Mouse (Mus musculus): ENCODE data around the gene Mettl26. TPM values are rescaled to one million over a fixed set of nuclear protein-coding genes. Genes with fewer than 3 reads are reported as not detected.

Gene Mettl26
- polyA plus RNA-seq, 1 experiment from 2014 or later, result 73.9 TPM

DNA sequence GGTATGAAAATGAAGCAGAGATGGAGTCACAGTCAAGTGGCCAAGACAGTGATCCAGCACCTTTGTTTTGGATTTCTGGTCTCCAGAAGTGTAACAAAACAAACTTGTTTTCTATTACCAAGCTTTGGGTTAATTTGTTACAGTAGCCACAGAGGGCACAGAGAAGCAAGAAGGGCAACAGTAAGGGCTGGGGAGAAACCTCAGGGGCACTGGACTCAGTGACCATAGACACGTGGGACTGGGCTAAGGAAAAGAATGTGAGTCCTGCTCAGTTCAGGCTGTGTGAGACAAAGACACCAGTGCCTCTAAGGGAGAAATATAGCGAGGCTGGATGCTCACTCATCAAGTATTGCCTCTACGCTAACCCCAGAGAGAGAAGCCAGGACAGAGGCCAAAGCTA lies 2.2 kb upstream of the Mettl26 start:
- H3K9me3 ChIP-seq (ENCODE audit: control insufficient read depth, low read length), result no peaks in the 10 kb centered on the region

DNA sequence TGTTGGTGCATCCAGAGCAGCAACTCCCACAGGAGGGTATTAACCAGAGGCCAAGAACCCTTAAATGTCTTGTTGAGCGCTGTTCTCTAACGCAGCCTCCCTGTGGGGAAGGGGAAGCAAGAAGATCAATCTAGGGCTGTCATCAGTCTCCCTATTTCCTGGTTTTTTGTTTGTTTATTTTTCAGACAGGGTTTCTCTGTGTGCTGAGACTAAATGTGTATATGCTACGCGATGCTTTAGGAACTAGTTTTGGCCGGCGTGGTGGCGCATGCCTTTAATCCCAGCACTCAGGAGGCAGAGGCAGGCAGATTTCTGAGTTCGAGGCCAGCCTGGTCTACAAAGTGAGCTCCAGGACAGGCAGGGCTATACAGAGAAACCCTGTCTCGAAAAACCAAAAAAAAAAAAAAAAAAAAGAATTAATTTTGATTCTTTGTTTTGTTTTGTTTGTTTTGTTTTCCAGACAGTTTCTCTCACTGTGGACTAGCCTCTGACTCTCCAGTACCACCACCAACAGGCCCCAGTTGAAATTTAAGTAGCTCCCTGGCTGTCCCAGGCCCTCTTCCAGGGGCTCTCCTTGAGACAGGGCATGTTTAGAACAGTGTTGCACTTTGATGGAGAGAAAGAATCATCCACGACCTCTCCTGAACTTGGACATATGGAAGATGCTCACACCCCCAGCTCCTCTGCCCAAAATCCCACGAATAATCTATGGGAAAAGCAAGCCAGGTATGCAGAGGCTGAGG lies 1.3 kb upstream of the Mettl26 start:
- peaks cover 12% of the 10 kb centered on the region for H3K4me1 ChIP-seq (ENCODE audit: control insufficient read depth, insufficient read depth, low read length)
- H3K9ac ChIP-seq (replicated peaks; ENCODE audit: low read depth, low read length), result no peak overlapping the region; the same call in 1 of the 2 replicates
- peak overlapping the region; percentile 75 for H3K4me3 ChIP-seq (ENCODE audit: low read depth, low read length)
- H3K36me3 ChIP-seq (ENCODE audit: control insufficient read depth, insufficient read depth, low read length), result peaks cover 5% of the 10 kb centered on the region
- ATAC-seq (ENCODE audit: low read depth), result no peak
- WGBS, result 83% methylated on average over 11 of the region's 11 CpGs
- 0 out of 2 replicates have a peak overlapping the region, but pooled peaks have one; percentile 91 for H3K27ac ChIP-seq (ENCODE audit: low read depth, low read length)
- H3K4me2 ChIP-seq (ENCODE audit: low read depth, low read length), result peak overlapping the region; percentile 95
- H3K9me3 ChIP-seq (ENCODE audit: control insufficient read depth, low read length), result no peaks in the 10 kb centered on the region
- H3K27me3 ChIP-seq (ENCODE audit: control insufficient read depth, insufficient read depth, low read length), result no peaks in the 10 kb centered on the region

More for the DNA sequence above, 2.2 kb upstream of the Mettl26 start:
- H3K4me1 ChIP-seq (ENCODE audit: control insufficient read depth, insufficient read depth, low read length), result peaks cover 14% of the 10 kb centered on the region
- no peak overlapping the region for H3K9ac ChIP-seq (replicated peaks; ENCODE audit: low read depth, low read length)
- H3K27me3 ChIP-seq (ENCODE audit: control insufficient read depth, insufficient read depth, low read length), result no peaks in the 10 kb centered on the region
- no peak for ATAC-seq (ENCODE audit: low read depth)
- H3K4me2 ChIP-seq (ENCODE audit: low read depth, low read length), result no peak overlapping the region
- H3K27ac ChIP-seq (ENCODE audit: low read depth, low read length), result no peak overlapping the region
- no peak overlapping the region for H3K4me3 ChIP-seq (ENCODE audit: low read depth, low read length)
- H3K36me3 ChIP-seq (ENCODE audit: control insufficient read depth, insufficient read depth, low read length), result no peaks in the 10 kb centered on the region
- whole genome bisulfite sequencing, result 93% methylated on average over 3 of the region's 3 CpGs

DNA sequence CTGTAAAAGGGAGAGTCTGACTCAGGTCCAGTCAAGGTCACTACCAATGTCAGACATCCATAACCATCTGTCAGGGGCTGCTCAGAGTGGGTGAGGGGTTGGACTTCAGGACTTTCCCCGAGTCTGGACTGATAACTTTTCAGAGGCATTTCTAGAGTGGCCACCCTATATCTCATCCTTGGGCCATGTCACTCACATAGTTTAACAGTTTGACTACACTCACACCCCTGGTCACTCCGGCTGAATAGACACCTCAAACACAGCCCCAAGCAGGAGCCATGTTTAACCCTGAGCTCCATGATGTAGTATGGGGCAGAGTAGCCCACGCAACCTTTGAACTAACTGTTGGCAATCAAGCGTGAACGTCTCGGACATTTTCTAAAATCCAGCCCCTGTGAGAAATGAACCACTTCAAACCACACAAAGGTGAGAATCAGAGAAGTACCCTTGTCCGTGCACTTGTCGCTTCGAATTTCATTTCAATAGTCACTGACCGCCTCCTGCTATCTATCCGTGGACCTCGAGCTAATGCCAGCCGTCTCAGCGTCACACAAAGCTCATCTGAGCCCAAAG lies 640 bp upstream of the Mettl26 start:
- peak overlapping the region; percentile 91 for H3K27ac ChIP-seq (ENCODE audit: low read depth, low read length)
- H3K9me3 ChIP-seq (ENCODE audit: control insufficient read depth, low read length), result no peaks in the 10 kb centered on the region
- H3K4me2 ChIP-seq (ENCODE audit: low read depth, low read length), result peak overlapping the region; percentile 95
- peak overlapping the region; percentile 75 for H3K4me3 ChIP-seq (ENCODE audit: low read depth, low read length)
- H3K4me1 ChIP-seq (ENCODE audit: control insufficient read depth, insufficient read depth, low read length), result peaks cover 12% of the 10 kb centered on the region
- H3K36me3 ChIP-seq (ENCODE audit: control insufficient read depth, insufficient read depth, low read length), result peaks cover 5% of the 10 kb centered on the region
- no peak for ATAC-seq (ENCODE audit: low read depth)
- WGBS, result 5% methylated on average over 14 of the region's 14 CpGs
- peak overlapping the region; percentile 39; the same call in 1 of the 2 replicates for H3K9ac ChIP-seq (replicated peaks; ENCODE audit: low read depth, low read length)
- H3K27me3 ChIP-seq (ENCODE audit: control insufficient read depth, insufficient read depth, low read length), result no peaks in the 10 kb centered on the region

DNA sequence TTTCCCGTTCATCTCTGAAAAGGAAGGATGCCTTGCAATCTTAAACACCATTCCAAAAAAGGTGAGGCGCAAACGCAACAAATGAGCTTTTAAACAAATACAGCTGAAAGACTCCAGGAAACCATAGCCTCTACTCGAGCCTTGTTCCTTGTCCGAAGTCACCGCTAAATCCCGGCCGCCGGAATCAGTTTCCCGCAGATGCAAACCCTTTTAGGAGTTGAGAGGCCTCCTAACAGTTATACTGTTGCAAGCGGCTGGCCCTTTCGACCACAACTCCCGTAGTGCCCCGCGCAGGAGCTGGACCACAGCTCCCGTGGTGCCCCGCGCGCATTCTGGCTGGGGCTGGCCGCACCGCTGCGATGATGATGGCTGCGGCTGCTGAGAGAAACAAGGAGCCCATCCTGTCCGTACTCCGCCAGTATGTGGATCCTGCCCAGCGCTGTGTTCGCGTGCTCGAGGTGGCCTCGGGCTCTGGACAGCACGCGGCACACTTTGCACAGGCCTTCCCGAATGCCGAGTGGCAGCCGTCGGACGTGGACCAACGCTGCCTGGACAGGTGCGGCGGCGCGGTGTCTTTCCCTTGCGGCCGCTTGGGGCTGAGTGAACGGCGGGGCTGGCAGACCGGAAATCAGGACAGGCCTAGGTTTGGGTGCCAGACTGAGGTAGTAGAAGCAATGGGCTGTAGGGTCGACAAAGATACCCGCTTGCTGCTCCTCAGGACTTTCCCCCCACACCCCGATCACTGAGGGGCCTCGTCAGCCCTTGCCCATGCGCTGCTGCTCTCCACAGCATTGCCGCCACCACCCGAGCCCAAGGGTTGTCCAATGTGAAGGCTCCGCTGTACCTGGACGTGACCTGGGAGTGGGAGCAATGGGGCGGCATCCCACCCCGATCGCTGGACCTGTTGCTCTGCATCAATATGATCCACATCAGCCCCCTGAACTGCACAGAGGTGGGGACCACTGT lies 580 bp downstream of the Mettl26 start:
- Histone ChIP-seq H3K9me3 (ENCODE audit: control insufficient read depth, low read length) (no peaks in the 10 kb centered on the region), H3K27ac (ENCODE audit: low read depth, low read length) (peak overlapping the region; percentile 91), H3K4me3 (ENCODE audit: low read depth, low read length) (peak overlapping the region; percentile 75), H3K36me3 (ENCODE audit: control insufficient read depth, insufficient read depth, low read length) (peaks cover 10% of the 10 kb centered on the region), H3K4me1 (ENCODE audit: control insufficient read depth, insufficient read depth, low read length) (peaks cover 12% of the 10 kb centered on the region), H3K27me3 (ENCODE audit: control insufficient read depth, insufficient read depth, low read length) (no peaks in the 10 kb centered on the region), H3K4me2 (ENCODE audit: low read depth, low read length) (peak overlapping the region; percentile 95), H3K9ac (replicated peaks; ENCODE audit: low read depth, low read length) (peak overlapping the region; percentile 85)
- ATAC-seq (ENCODE audit: low read depth), result peak; percentile 93
- WGBS, result under 1% methylated on average over 59 of the region's 59 CpGs

DNA sequence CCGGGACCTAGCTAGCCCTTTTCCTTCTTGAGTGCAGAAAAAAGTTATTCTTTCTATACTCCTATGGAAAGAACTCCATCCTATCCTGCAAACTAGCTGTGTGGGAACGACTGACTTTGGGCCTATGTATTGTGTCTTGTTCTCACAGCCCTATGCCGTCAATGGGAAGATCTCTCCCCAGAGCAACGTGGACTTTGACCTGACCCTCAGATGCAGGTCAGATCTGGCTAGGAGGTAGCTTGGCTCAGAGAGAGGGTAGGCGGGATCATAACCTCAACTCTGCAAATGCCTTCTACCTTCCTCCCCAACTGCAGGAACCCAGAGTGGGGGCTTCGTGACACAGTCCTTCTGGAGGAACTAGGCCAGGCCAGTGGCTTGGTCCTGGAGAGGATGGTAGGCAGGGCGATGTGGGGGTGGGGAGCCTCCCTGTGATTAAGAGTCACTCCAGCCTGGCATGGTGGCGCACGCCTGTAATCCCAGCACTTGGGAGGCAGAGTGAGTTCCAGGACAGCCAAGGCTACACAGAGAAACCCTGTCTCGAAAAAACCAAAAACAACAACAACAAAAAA lies 1.6 kb downstream of the Mettl26 start:
- no peaks in the 10 kb centered on the region for H3K27me3 ChIP-seq (ENCODE audit: control insufficient read depth, insufficient read depth, low read length)
- H3K9ac ChIP-seq (replicated peaks; ENCODE audit: low read depth, low read length), result peak overlapping the region; percentile 85
- 64% methylated on average over 10 of the region's 10 CpGs for WGBS
- no peak overlapping the region; the same call in 1 of the 2 replicates for H3K27ac ChIP-seq (ENCODE audit: low read depth, low read length)
- no peaks in the 10 kb centered on the region for H3K9me3 ChIP-seq (ENCODE audit: control insufficient read depth, low read length)
- H3K36me3 ChIP-seq (ENCODE audit: control insufficient read depth, insufficient read depth, low read length), result peaks cover 10% of the 10 kb centered on the region
- ATAC-seq (ENCODE audit: low read depth), result no peak
- peak overlapping the region; percentile 75 for H3K4me3 ChIP-seq (ENCODE audit: low read depth, low read length)
- peaks cover 14% of the 10 kb centered on the region for H3K4me1 ChIP-seq (ENCODE audit: control insufficient read depth, insufficient read depth, low read length)
- peak overlapping the region; percentile 95 for H3K4me2 ChIP-seq (ENCODE audit: low read depth, low read length)

DNA sequence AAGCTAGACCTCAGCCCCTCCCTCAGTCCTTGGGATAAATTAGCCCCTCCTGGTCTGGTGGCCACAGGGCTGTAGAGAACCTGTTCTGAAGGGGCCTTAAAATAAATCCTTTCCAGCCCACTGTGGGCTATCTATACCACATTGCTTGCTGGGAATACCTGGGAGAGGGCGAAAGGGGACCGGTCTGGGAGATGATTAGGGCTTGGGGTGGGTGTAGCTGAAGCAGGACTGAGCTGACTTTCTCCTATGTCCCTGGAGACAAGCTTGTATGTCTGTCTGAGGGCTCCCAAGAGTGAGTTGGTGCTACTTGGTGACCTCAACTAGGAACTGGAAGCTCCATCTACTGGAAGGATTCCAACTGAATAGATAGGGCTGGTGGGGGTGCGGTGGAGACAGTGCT lies 2.2 kb downstream of the Mettl26 start:
- Histone ChIP-seq H3K9me3 (ENCODE audit: control insufficient read depth, low read length) (no peaks in the 10 kb centered on the region), H3K27ac (ENCODE audit: low read depth, low read length) (no peak overlapping the region), H3K9ac (replicated peaks; ENCODE audit: low read depth, low read length) (no peak overlapping the region), H3K4me2 (ENCODE audit: low read depth, low read length) (no peak overlapping the region), H3K27me3 (ENCODE audit: control insufficient read depth, insufficient read depth, low read length) (no peaks in the 10 kb centered on the region), H3K36me3 (ENCODE audit: control insufficient read depth, insufficient read depth, low read length) (peaks cover 10% of the 10 kb centered on the region), H3K4me3 (ENCODE audit: low read depth, low read length) (no peak overlapping the region), H3K4me1 (ENCODE audit: control insufficient read depth, insufficient read depth, low read length) (peaks cover 14% of the 10 kb centered on the region)
- no peak for ATAC-seq (ENCODE audit: low read depth)
- WGBS, result 93% methylated on average over 3 of the region's 3 CpGs

DNA sequence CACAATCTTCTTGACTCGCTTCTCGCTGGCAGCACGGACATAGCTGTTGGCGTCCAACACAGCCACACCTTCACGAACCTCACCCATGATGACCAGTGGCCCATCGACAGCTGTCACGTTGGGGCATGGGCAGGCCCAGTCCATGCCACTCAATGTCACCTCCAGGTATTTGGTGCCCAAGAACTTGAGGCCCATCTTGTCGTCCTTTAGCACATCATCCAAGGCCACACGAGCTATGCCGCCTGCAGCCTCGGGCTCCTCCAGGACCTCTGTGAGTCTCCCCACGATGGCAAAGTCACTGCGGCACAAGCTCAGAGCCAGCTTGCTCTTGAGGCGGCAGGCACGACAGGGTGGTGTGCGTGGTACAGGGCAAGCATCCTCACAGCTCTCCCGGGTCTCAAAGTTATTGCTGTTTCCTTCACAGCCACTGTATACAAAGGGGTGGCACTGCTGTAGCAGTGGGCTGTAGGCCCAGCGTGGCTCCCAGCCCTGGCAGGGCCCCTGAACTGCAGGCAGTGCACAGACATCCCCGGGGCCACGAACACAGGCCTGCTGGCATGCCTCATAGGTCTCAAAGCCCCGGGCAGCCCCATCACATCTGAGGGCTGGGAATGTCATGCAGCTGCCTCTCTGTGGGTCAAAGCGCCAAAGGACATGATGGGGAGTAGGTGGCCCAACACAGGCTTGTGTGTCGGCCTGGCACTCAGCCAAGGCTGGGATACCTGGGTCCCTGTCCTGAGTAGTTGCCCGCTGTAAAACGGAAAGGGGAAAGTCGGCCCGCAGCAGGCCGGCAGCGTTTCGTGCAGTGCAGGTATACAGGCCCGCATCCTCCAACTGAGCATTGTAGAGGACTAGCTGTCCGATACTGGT lies 3.1 kb downstream of the Mettl26 start:
- Histone ChIP-seq H3K27me3 (ENCODE audit: control insufficient read depth, insufficient read depth, low read length) (no peaks in the 10 kb centered on the region), H3K4me1 (ENCODE audit: control insufficient read depth, insufficient read depth, low read length) (peaks cover 14% of the 10 kb centered on the region), H3K27ac (ENCODE audit: low read depth, low read length) (no peak overlapping the region), H3K9me3 (ENCODE audit: control insufficient read depth, low read length) (no peaks in the 10 kb centered on the region), H3K9ac (replicated peaks; ENCODE audit: low read depth, low read length) (no peak overlapping the region), H3K4me2 (ENCODE audit: low read depth, low read length) (no peak overlapping the region), H3K4me3 (ENCODE audit: low read depth, low read length) (no peak overlapping the region), H3K36me3 (ENCODE audit: control insufficient read depth, insufficient read depth, low read length) (peaks cover 10% of the 10 kb centered on the region)
- 96% methylated on average over 32 of the region's 32 CpGs for WGBS
- no peak for ATAC-seq (ENCODE audit: low read depth)

DNA sequence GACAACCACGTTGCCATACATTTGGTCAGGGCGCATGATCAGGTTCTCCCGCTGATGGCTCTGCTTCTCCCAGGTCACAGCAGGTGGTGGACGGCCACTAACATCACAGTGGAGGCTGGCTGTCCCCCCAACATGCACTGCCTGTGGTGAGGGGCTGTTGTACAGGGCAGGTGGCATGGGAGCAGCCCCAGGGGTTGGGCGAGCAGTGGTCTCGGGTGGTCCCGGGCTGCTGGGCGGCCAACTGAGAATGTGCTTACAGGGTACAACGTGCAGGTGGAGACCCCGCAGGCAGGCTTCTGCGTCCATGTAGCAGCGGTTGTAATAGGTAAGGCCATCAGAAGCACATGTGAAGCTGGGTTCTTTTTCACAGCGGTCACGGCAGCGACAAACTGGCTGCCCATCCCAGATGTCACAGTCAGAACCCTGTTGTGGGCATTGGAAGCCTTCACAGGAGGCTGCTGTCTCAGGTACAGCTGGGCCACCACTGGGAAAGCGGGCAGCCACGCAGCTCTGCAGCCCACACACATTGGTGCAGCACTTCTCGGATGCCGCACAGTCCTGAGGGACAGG lies 3.8 kb downstream of the Mettl26 start:
- Histone ChIP-seq H3K4me1 (ENCODE audit: control insufficient read depth, insufficient read depth, low read length) (peaks cover 14% of the 10 kb centered on the region), H3K27ac (ENCODE audit: low read depth, low read length) (no peak overlapping the region), H3K4me3 (ENCODE audit: low read depth, low read length) (no peak overlapping the region), H3K9me3 (ENCODE audit: control insufficient read depth, low read length) (no peaks in the 10 kb centered on the region), H3K27me3 (ENCODE audit: control insufficient read depth, insufficient read depth, low read length) (no peaks in the 10 kb centered on the region), H3K4me2 (ENCODE audit: low read depth, low read length) (no peak overlapping the region), H3K9ac (replicated peaks; ENCODE audit: low read depth, low read length) (no peak overlapping the region), H3K36me3 (ENCODE audit: control insufficient read depth, insufficient read depth, low read length) (peaks cover 15% of the 10 kb centered on the region)
- 87% methylated on average over 19 of the region's 19 CpGs for WGBS
- ATAC-seq (ENCODE audit: low read depth), result no peak

All from neural tube, embryonic 14.5 days (tissue).